18 mouse cellular contexts compared by ENCODE assay signal in the genomic region with DNA sequence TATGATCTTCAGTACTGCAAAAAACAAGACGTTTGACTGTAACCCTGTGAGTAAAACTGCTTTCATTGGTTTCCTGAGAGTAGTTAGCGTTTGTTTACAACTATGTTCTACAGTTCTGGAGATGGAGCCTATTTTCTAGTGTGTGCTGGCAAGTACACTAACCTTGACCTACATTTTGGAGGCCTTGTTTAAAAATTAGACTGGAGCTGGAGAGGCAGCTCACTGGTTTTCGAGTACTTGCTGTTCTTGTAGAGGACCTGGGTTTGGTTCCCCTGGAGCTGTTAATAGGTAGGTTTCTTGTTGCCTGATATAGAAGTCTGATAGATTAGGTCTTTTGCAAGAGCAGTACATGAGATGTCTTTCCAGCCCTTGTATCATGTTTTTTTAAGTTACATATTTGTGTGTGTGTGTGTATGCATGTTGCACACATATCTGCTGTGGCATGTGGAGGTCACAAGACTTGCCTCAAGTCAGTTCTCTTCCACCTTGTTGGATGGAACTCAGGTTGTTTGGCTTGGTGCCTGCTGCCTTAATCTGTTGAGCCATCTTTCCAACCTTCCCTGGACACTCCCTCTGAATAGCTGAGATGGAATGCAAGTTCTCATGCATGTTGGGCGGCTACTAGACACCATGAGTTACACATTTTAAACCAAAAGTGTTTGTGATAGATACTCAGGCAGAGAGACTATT. TPM values are rescaled to one million over a fixed set of nuclear protein-coding genes. Genes with fewer than 3 reads are reported as not detected.
DNase-seq lines count a peak whose midpoint lies in the region; TF ChIP-seq lines count a peak whose summit lies in the region.
"Had no signal": no experiment of that assay in that cellular context is flagged by ENCODE, and none has a peak within 500 bp of the region (broad histone marks: within the 10 kb centered on the region; RNA-seq: fewer than 3 reads in every experiment).

No protein-coding gene starts in this region.

- H3K27me3 ChIP-seq in heart, adult 2 months (ENCODE audit: control insufficient read depth, insufficient read depth, low read length) = no peaks in the 10 kb centered on the region
- H3K27me3 ChIP-seq: heart, embryonic 13.5 days; limb, embryonic 13.5 days; neural tube, embryonic 15.5 days had no signal

- peak overlapping the region; percentile 67 for H3K27ac ChIP-seq in heart, adult 2 months
- H3K27ac ChIP-seq: heart, embryonic 13.5 days; limb, embryonic 13.5 days; neural tube, embryonic 15.5 days had no signal

- H3K9ac ChIP-seq in heart, adult 2 months (ENCODE audit: low read depth, low read length) = no peak overlapping the region
- H3K9ac ChIP-seq: forebrain, postnatal 0 days; heart, embryonic 13.5 days; limb, embryonic 13.5 days; lung, embryonic 14.5 days; neural tube, embryonic 15.5 days had no signal

- DNase-seq in heart, adult 2 months = no peak
- no peak for DNase-seq in heart, postnatal 25 days (ENCODE audit: low spot score)
- peak; percentile 50 for DNase-seq in 3T3-L1 (ENCODE audit: low read depth, low spot score)
- DNase-seq in adipocyte (ENCODE audit: low spot score) = peak; percentile 42
- DNase-seq in kidney, postnatal 36 days = peak; percentile 71 to 75
- DNase-seq in thymus, postnatal 36 days = no peak
- no peak for DNase-seq in lung, postnatal 14 days
- DNase-seq: adrenal gland, adult 8-10 months; forebrain, postnatal 0 days; heart, postnatal 4 days; lung, embryonic 14.5 days had no signal

- peaks cover 11% of the 10 kb centered on the region for H3K4me1 ChIP-seq in heart, adult 2 months (ENCODE audit: control insufficient read depth, insufficient read depth, low read length)

- WGBS in heart, adult 2 months = 61% methylated on average over 4 of the region's 4 CpGs

- no peak for TF ChIP-seq CTCF in heart, adult 2 months (IDR thresholded peaks at IDR 0.05)

- TF ChIP-seq EP300 in heart, adult 2 months (IDR thresholded peaks at IDR 0.05; ENCODE audit: insufficient read depth, low read depth, low read length) = no peak

- peaks cover 3% of the 10 kb centered on the region; the same call in 1 of the 2 replicates for H3K79me2 ChIP-seq in heart, adult 2 months (replicated peaks; ENCODE audit: control insufficient read depth, insufficient read depth, low read length)

- H3K4me3 ChIP-seq in heart, adult 2 months = no peak overlapping the region
- H3K4me3 ChIP-seq: heart, embryonic 13.5 days; limb, embryonic 13.5 days; neural tube, embryonic 15.5 days had no signal

- intact Hi-C loops in heart, adult 2 months (cut with DNase I) = no loop called here
- intact Hi-C loops in heart, postnatal 25 days (cut with DNase I) = no loop called here

- H3K36me3 ChIP-seq in heart, adult 2 months (ENCODE audit: control insufficient read depth, insufficient read depth, low read length) = peaks cover 9% of the 10 kb centered on the region

- no peak for TF ChIP-seq POLR2A in heart, adult 2 months (IDR thresholded peaks at IDR 0.05; ENCODE audit: insufficient read depth, low read depth, low read length)

RNA-seq across cellular contexts. Expression of a gene that starts 3.9 kb away (rescaled TPM):
- 10 to 100 TPM; 26.8 to 28.4 TPM for total RNA-seq in heart, adult 2 months (2021)
- polyA plus RNA-seq in heart, adult 2 months (2012; rRNA removed) = 26.8 and 34.8 TPM in 2 replicates
- 10 to 100 TPM; 28.0 to 28.7 TPM for total RNA-seq in heart, postnatal 25 days (2021)

RNA-seq across cellular contexts. Expression of a gene that starts 6.1 kb away (rescaled TPM):
- 10 to 100 TPM; 81.5 to 94.1 TPM for total RNA-seq in heart, adult 2 months (2021)
- polyA plus RNA-seq in heart, adult 2 months (2012; rRNA removed) = 47.2 and 54.3 TPM in 2 replicates
- 10 to 100 TPM; 82.7 to 88.7 TPM for total RNA-seq in heart, postnatal 25 days (2021)

RNA-seq across cellular contexts. Expression of a gene that starts 7.7 kb away (rescaled TPM):
- total RNA-seq in heart, adult 2 months (2021) = 10 to 100 TPM; 58.5 to 71.8 TPM
- 104 and 133 TPM in 2 replicates for polyA plus RNA-seq in heart, adult 2 months (2012; rRNA removed)
- 10 to 100 TPM; 65.0 to 67.4 TPM for total RNA-seq in heart, postnatal 25 days (2021)

RNA-seq across cellular contexts. Expression of a gene that starts 18.4 kb away (rescaled TPM):
- total RNA-seq in heart, adult 2 months (2021) = not detected
- polyA plus RNA-seq in heart, adult 2 months (2012; rRNA removed) = not detected in 2 replicates
- not detected for total RNA-seq in heart, postnatal 25 days (2021)
- total RNA-seq: adrenal gland, adult 8-10 months; forebrain, postnatal 0 days; heart, postnatal 4 days; layer of hippocampus, postnatal 25 days; left cerebral cortex, postnatal 14 days had no signal
- polyA plus RNA-seq: gonadal fat pad, adult 2 months; heart, embryonic 13.5 days; limb, embryonic 13.5 days; lung, embryonic 14.5 days; midbrain, embryonic 16.5 days; neural tube, embryonic 15.5 days had no signal

RNA-seq across cellular contexts. Expression of a gene that starts 27.1 kb away (rescaled TPM):
- 1 to 10 TPM; 2.4 to 2.5 TPM for total RNA-seq in heart, adult 2 months (2021)
- 9.3 and 10.5 TPM in 2 replicates for polyA plus RNA-seq in heart, adult 2 months (2012; rRNA removed)
- 1 to 10 TPM; 3.5 to 4.6 TPM for total RNA-seq in heart, postnatal 25 days (2021)

Comparison
In these comparisons a context has a peak if more than half of its experiments do, and no peak if none do; other contexts are left out.
1. DNase-seq: peak in 3T3-L1 (single experiment), adipocyte (single experiment) and kidney, postnatal 36 days (2 of 2); none in heart, adult 2 months (0 of 2), heart, postnatal 25 days (single experiment), thymus, postnatal 36 days (0 of 2) and lung, postnatal 14 days (single experiment).